Mouse (Mus musculus): ENCODE results near the gene Gvin1. TPM values are rescaled to one million over a fixed set of nuclear protein-coding genes. Genes with fewer than 3 reads are reported as not detected.
"Not testable (repeated sequence)": the region's sequence is repeated elsewhere in the genome, so short reads cannot be mapped to it uniquely, and the experiment has no call there.

Gene Gvin1
- 0.47 and 1.3 TPM in 2 replicates for polyA plus RNA-seq (2012; rRNA removed)

- 38% methylated on average over 1 of the region's 1 CpGs for WGBS
- DNase-seq (ENCODE audit: low read depth, low spot score) = not testable (repeated sequence)
These were observed at the start of gene Gvin1 for GRCm38 (mm10) chr7:106215177-106215576. Gene Gvin1, minus strand, starts transcription at chr7:106215326.

- no peak for DNase-seq (ENCODE audit: low read depth, low spot score)
- 77% methylated on average over 2 of the region's 2 CpGs for WGBS
These were observed 36.9 kb upstream of the Gvin1 start for GRCm38 (mm10) chr7:106251844-106252517.

- WGBS = 84% methylated on average over 2 of the region's 2 CpGs
- DNase-seq (ENCODE audit: low read depth, low spot score) = no peak
These were observed 33.8 kb upstream of the Gvin1 start for GRCm38 (mm10) chr7:106248922-106249321.

- DNase-seq (ENCODE audit: low read depth, low spot score) = no peak
- 70% methylated on average over 2 of the region's 2 CpGs for WGBS
These were observed 33.1 kb upstream of the Gvin1 start for GRCm38 (mm10) chr7:106248245-106248644.

GRCm38 (mm10) chr7:106245601-106246000 lies 30.5 kb upstream of the Gvin1 start:
- WGBS = 71% methylated on average over 6 of the region's 6 CpGs
- no peak for DNase-seq (ENCODE audit: low read depth, low spot score)

- 79% methylated on average over 12 of the region's 12 CpGs for WGBS
- DNase-seq (ENCODE audit: low read depth, low spot score) = not testable (repeated sequence)
These were observed 25.6 kb upstream of the Gvin1 start for GRCm38 (mm10) chr7:106240484-106241275.

- DNase-seq (ENCODE audit: low read depth, low spot score) = no peak
These were observed 22.0 kb upstream of the Gvin1 start for GRCm38 (mm10) chr7:106237192-106237465.

GRCm38 (mm10) chr7:106236327-106237191 lies 21.4 kb upstream of the Gvin1 start:
- WGBS = 48% methylated on average over 2 of the region's 2 CpGs
- DNase-seq (ENCODE audit: low read depth, low spot score) = no peak

GRCm38 (mm10) chr7:106235596-106235995 lies 20.5 kb upstream of the Gvin1 start:
- 72% methylated on average over 2 of the region's 2 CpGs for WGBS
- DNase-seq (ENCODE audit: low read depth, low spot score) = no peak

GRCm38 (mm10) chr7:106215910-106216309 lies 784 bp upstream of the Gvin1 start:
- not testable (repeated sequence) for DNase-seq (ENCODE audit: low read depth, low spot score)

GRCm38 (mm10) chr7:106213770-106214169 lies 1.4 kb downstream of the Gvin1 start:
- DNase-seq (ENCODE audit: low read depth, low spot score) = not testable (repeated sequence)
- WGBS = no CpG with 5 or more reads among the region's 4 CpGs

GRCm38 (mm10) chr7:106206630-106207029 lies 8.5 kb downstream of the Gvin1 start:
- DNase-seq (ENCODE audit: low read depth, low spot score) = not testable (repeated sequence)
- 89% methylated on average over 2 of the region's 3 CpGs for WGBS

- DNase-seq (ENCODE audit: low read depth, low spot score) = not testable (repeated sequence)
These were observed 38.1 kb downstream of the Gvin1 start for GRCm38 (mm10) chr7:106177065-106177464.

GRCm38 (mm10) chr7:106145013-106145754 lies 69.9 kb downstream of the Gvin1 start:
- WGBS = 91% methylated on average over 1 of the region's 2 CpGs
- not testable (repeated sequence) for DNase-seq (ENCODE audit: low read depth, low spot score)

- whole genome bisulfite sequencing = no CpG with 5 or more reads among the region's 1 CpGs
- DNase-seq (ENCODE audit: low read depth, low spot score) = not testable (repeated sequence)
These were observed 73.8 kb downstream of the Gvin1 start for GRCm38 (mm10) chr7:106141128-106141895.

GRCm38 (mm10) chr7:106117090-106117948 lies 97.8 kb downstream of the Gvin1 start:
- DNase-seq (ENCODE audit: low read depth, low spot score) = not testable (repeated sequence)
- no CpG with 5 or more reads among the region's 2 CpGs for WGBS

Measured in large intestine, adult 2 months (tissue).